Mouse (Mus musculus) urinary bladder, postnatal 10 days (tissue): ENCODE measurements around the gene Mettl1.
"Not testable (repeated sequence)": the region's sequence is repeated elsewhere in the genome, so short reads cannot be mapped to it uniquely, and the experiment has no call there.

Experiments used
- DNase-seq: peaks from one replicate; pipeline ENCODE4 v3.0.0; 2022; ENCODE audit warnings: low spot score

Gene Mettl1

GRCm38 (mm10) chr10:127047954-127048353, 6.7 kb downstream of the Mettl1 start, which contains the start of gene Cyp27b1:
Cyp27b1 (plus strand) TSS chr10:127048250.
- no peak for DNase-seq

GRCm38 (mm10) chr10:127048608-127049394, 7.6 kb downstream of the Mettl1 start:
- no peak for DNase-seq

GRCm38 (mm10) chr10:127049395-127050118, 8.3 kb downstream of the Mettl1 start:
- no peak for DNase-seq

- no peak for DNase-seq
Observed at GRCm38 (mm10) chr10:127050119-127050474, 8.9 kb downstream of the Mettl1 start.

- DNase-seq, result no peak
Observed at GRCm38 (mm10) chr10:127054646-127055045, 13.4 kb downstream of the Mettl1 start.

GRCm38 (mm10) chr10:127055406-127055805, 14.2 kb downstream of the Mettl1 start:
- DNase-seq, result no peak

- DNase-seq, result no peak
Observed at GRCm38 (mm10) chr10:127056490-127056889, 15.3 kb downstream of the Mettl1 start.

GRCm38 (mm10) chr10:127058161-127058560, 16.9 kb downstream of the Mettl1 start:
- DNase-seq, result no peak

GRCm38 (mm10) chr10:127058708-127059107, 17.5 kb downstream of the Mettl1 start:
- DNase-seq, result no peak

GRCm38 (mm10) chr10:127059174-127059967, 18.2 kb downstream of the Mettl1 start:
- no peak for DNase-seq

GRCm38 (mm10) chr10:127059968-127060916, 19.0 kb downstream of the Mettl1 start, which contains the start of gene March9:
March9 (minus strand) TSS chr10:127060184.
- no peak for DNase-seq

GRCm38 (mm10) chr10:127061085-127061484, 19.9 kb downstream of the Mettl1 start:
- no peak for DNase-seq

GRCm38 (mm10) chr10:127061513-127061912, 20.3 kb downstream of the Mettl1 start:
- DNase-seq, result no peak

- not testable (repeated sequence) for DNase-seq
Observed at GRCm38 (mm10) chr10:127062101-127062500, 20.9 kb downstream of the Mettl1 start.

- DNase-seq, result no peak
Observed at GRCm38 (mm10) chr10:127062503-127062902, 21.3 kb downstream of the Mettl1 start.

GRCm38 (mm10) chr10:127063239-127063872, 22.1 kb downstream of the Mettl1 start, which contains the start of gene Cdk4:
Cdk4 (plus strand) TSS chr10:127063534.
- DNase-seq, result peak; percentile 98

- DNase-seq, result no peak
Observed at GRCm38 (mm10) chr10:127063913-127064870, 23.0 kb downstream of the Mettl1 start.

- DNase-seq, result no peak
Observed at GRCm38 (mm10) chr10:127065981-127066380, 24.8 kb downstream of the Mettl1 start.

- DNase-seq, result no peak
Observed at GRCm38 (mm10) chr10:127066519-127067018, 25.4 kb downstream of the Mettl1 start.
